ENCODE assay signal across 8 mouse cellular contexts in the genomic region with DNA sequence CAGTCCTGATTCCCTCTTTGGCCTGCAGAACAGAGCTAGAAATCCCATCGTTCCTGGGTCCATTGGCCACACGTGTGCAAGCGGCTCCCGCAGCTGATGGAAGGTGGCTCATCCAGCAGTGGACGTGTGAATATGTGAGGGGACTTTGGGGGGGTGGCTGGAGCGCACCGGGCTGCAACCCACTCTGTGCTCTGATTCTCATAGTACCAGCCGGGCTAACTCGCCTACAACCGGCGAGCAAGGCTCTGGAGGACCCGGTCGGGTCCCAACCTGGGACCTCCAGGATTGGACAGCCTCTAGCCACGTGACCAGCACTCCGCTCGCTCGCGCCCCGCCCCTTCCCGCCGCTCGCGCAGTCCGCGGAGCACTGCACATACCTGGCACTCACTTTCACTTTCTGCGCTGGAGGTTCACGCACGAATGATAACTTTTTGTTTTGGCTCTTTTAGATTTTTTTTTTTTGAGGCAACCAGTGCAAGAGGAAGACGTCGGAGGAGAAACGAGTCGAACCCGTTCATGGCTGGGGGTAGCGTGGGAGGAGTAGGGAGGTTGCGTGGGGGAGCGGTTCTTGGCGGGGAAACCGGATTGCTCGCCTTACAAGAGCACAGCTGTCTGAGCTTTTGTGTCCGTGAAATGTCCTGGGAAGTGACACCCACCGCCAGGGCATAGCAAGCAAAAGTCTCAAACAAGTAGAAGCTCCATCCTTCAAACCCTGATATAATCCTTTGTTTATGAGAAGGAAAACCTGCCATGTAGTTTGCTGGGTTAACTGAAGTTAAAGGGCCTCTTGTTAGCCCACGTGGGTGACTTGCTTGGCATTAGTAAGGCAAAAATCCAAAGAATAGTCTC. TPM values are rescaled to one million over a fixed set of nuclear protein-coding genes. Genes with fewer than 3 reads are reported as not detected.
DNase-seq lines count a peak whose midpoint lies in the region; ATAC-seq lines count a peak whose summit lies in the region.

No protein-coding gene starts in this region.

- H3K4me1 ChIP-seq in forebrain, embryonic 13.5 days = peaks cover 20% of the 10 kb centered on the region
- H3K4me1 ChIP-seq in neural tube, embryonic 14.5 days (ENCODE audit: control insufficient read depth, insufficient read depth, low read length) = peaks cover 10% of the 10 kb centered on the region; the same call in 1 of the 2 replicates

- H3K4me3 ChIP-seq in forebrain, embryonic 13.5 days = peak overlapping the region; percentile 48
- H3K4me3 ChIP-seq in neural tube, embryonic 14.5 days (ENCODE audit: low read depth, low read length) = peak overlapping the region; percentile 42

- under 1% methylated on average over 42 of the region's 42 CpGs for WGBS in forebrain, embryonic 13.5 days
- WGBS in neural tube, embryonic 14.5 days = under 1% methylated on average over 42 of the region's 42 CpGs

- H3K27me3 ChIP-seq in forebrain, embryonic 13.5 days = peaks cover 86% of the 10 kb centered on the region
- peaks cover 31% of the 10 kb centered on the region for H3K27me3 ChIP-seq in neural tube, embryonic 14.5 days (ENCODE audit: control insufficient read depth, insufficient read depth, low read length)

- intact Hi-C loops in heart, postnatal 10 days (cut with DNase I) = loop anchor here (2.0 to 5.0 kb wide), 2 partner anchors 71 to 473 kb away; no protein-coding TSS in a partner anchor

- H3K36me3 ChIP-seq in forebrain, embryonic 13.5 days (ENCODE audit: poor library complexity, severe bottlenecking) = no peaks in the 10 kb centered on the region
- no peaks in the 10 kb centered on the region for H3K36me3 ChIP-seq in neural tube, embryonic 14.5 days (ENCODE audit: control insufficient read depth, insufficient read depth, low read length)

- H3K4me2 ChIP-seq in forebrain, embryonic 13.5 days = peak overlapping the region; percentile 72
- H3K4me2 ChIP-seq in neural tube, embryonic 14.5 days (ENCODE audit: low read depth, low read length) = peak overlapping the region; percentile 80

- no peak overlapping the region for H3K27ac ChIP-seq in forebrain, embryonic 13.5 days
- H3K27ac ChIP-seq in neural tube, embryonic 14.5 days (ENCODE audit: low read depth, low read length) = no peak overlapping the region

- no peaks in the 10 kb centered on the region for H3K9me3 ChIP-seq in forebrain, embryonic 13.5 days (replicated peaks)
- H3K9me3 ChIP-seq in neural tube, embryonic 14.5 days (ENCODE audit: control insufficient read depth, low read length) = no peaks in the 10 kb centered on the region

- peak overlapping the region; percentile 45; the same call in 1 of the 2 replicates for H3K9ac ChIP-seq in forebrain, embryonic 13.5 days
- no peak overlapping the region; the same call in 1 of the 2 replicates for H3K9ac ChIP-seq in neural tube, embryonic 14.5 days (replicated peaks; ENCODE audit: low read depth, low read length)

- DNase-seq in ES-CJ7 (ENCODE audit: low read depth, low spot score) = peak; percentile 90
- DNase-seq in heart, postnatal 10 days = peak; percentile 82 to 88
- DNase-seq in kidney, postnatal 4 days = peak; percentile 85 to 93
- DNase-seq in lung, adult 18-20 months = peak; percentile 90 to 92
- peak; percentile 88 for DNase-seq in testis, postnatal 10 days (ENCODE audit: low spot score)

- peak; percentile 77 for ATAC-seq in cerebellum, adult (ENCODE audit: insufficient number of reproducible peaks, low FRiP score, low TSS enrichment)
- peak; percentile 99 for ATAC-seq in forebrain, embryonic 13.5 days
- peak; percentile 100 for ATAC-seq in neural tube, embryonic 14.5 days (ENCODE audit: low read depth)

RNA-seq across cellular contexts. Expression of gene Prdm1, which starts 1.1 kb away (rescaled TPM):
- polyA plus RNA-seq in forebrain, embryonic 13.5 days (2015; fragmentation: Nextera tagmentation; extraction: Ambion mirVana) = 0.55 and 0.59 TPM in 2 replicates
- 1 to 10 TPM; 2.3 to 6.2 TPM for total RNA-seq in heart, postnatal 10 days (2021)
- 0.64 and 0.71 TPM in 2 replicates for polyA plus RNA-seq in neural tube, embryonic 14.5 days (2014; fragmentation: Nextera tagmentation; extraction: Ambion mirVana)
